Comparison of ENCODE assay signal across 9 mouse cellular contexts in the genomic region with DNA sequence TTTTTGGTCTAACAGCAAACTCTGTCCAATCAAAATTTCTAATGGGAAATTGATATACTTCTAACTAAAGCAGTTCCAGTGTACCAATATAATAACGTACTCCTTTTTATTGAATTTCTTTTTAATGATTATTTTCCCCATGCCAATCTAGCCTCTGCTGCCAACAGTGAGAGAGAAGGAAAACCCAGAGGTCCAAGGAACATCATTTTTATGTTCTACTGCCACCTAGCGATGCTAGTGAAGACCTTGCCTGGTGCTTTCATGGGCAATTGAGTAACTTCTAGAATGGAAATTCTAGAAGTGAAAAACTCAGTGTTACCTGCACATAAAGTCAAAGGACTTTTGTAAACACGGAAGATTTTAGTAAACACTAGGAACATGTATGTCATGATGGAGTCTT. TPM values are rescaled to one million over a fixed set of nuclear protein-coding genes. Genes with fewer than 3 reads are reported as not detected.
DNase-seq lines count a peak whose midpoint lies in the region; ATAC-seq and TF ChIP-seq lines count a peak whose summit lies in the region.
"Had no signal": no experiment of that assay in that cellular context is flagged by ENCODE, and none has a peak within 500 bp of the region (broad histone marks: within the 10 kb centered on the region; RNA-seq: fewer than 3 reads in every experiment).

No protein-coding gene starts in this region.

- H3K9ac ChIP-seq in heart, postnatal 0 days (replicated peaks; ENCODE audit: low read depth, low read length), result no peak overlapping the region
- H3K9ac ChIP-seq: heart, embryonic 13.5 days had no signal

- H3K36me3 ChIP-seq in heart, postnatal 0 days (replicated peaks; ENCODE audit: control insufficient read depth, insufficient read depth, low read length), result no peaks in the 10 kb centered on the region
- H3K36me3 ChIP-seq: heart, embryonic 13.5 days had no signal

- no peak for DNase-seq in heart, postnatal 0 days (ENCODE audit: low spot score)
- no peak for DNase-seq in heart, postnatal 14 days
- peak; percentile 49 for DNase-seq in A20 (ENCODE audit: low read depth, low spot score)
- peak; percentile 1 for DNase-seq in c-Kit-positive CD71-negative TER-119-negative erythroid progenitor cells, embryonic 14.5 days (ENCODE audit: low read depth)
- peak; percentile 6 to 14 for DNase-seq in layer of hippocampus, postnatal 10 days (ENCODE audit: low spot score in 2 of 2)
- DNase-seq in gastrocnemius, postnatal 4 days (ENCODE audit: low spot score in 2 of 2), result no peak
- no peak for DNase-seq in lung, postnatal 10 days

- H3K4me1 ChIP-seq in heart, postnatal 0 days (ENCODE audit: control insufficient read depth, insufficient read depth), result no peaks in the 10 kb centered on the region
- H3K4me1 ChIP-seq: heart, embryonic 13.5 days had no signal

- 10% methylated on average over 3 of the region's 3 CpGs for WGBS in heart, postnatal 0 days

- ATAC-seq in heart, postnatal 0 days (ENCODE audit: insufficient read depth, low read depth), result no peak
- ATAC-seq in monocyte, adult 5-6 weeks (replicated peaks; ENCODE audit: insufficient number of reproducible peaks, low FRiP score, low TSS enrichment, poor library complexity, severe bottlenecking), result no peak

- no peaks in the 10 kb centered on the region for H3K27me3 ChIP-seq in heart, postnatal 0 days (ENCODE audit: control insufficient read depth, insufficient read depth, low read length)
- H3K27me3 ChIP-seq: heart, embryonic 13.5 days had no signal

- intact Hi-C loops in heart, postnatal 14 days (cut with DNase I), result no loop called here

- H3K9me3 ChIP-seq in heart, postnatal 0 days (replicated peaks; ENCODE audit: control insufficient read depth, low read length), result no peaks in the 10 kb centered on the region
- H3K9me3 ChIP-seq: heart, embryonic 13.5 days had no signal

- no peak for TF ChIP-seq EP300 in heart, postnatal 0 days (IDR thresholded peaks at IDR 0.05; ENCODE audit: low read depth)

- peak; percentile 46 for TF ChIP-seq CTCF in heart, postnatal 0 days (IDR thresholded peaks at IDR 0.05; ENCODE audit: low read depth)

- H3K27ac ChIP-seq in heart, postnatal 0 days (ENCODE audit: low read depth), result no peak overlapping the region
- H3K27ac ChIP-seq: heart, embryonic 13.5 days had no signal

- H3K4me2 ChIP-seq in heart, postnatal 0 days (ENCODE audit: low read depth, low read length), result no peak overlapping the region
- H3K4me2 ChIP-seq: heart, embryonic 13.5 days had no signal

- no peak overlapping the region for H3K4me3 ChIP-seq in heart, postnatal 0 days (ENCODE audit: low read depth, low read length)
- H3K4me3 ChIP-seq: heart, embryonic 13.5 days had no signal

RNA-seq across cellular contexts. Expression of gene Gm11238, which starts 8.4 kb away (rescaled TPM):
- total RNA-seq in heart, postnatal 0 days (2014; rRNA removed; ENCODE audit: low replicate concordance), result not detected in 2 replicates
- polyA plus RNA-seq in heart, postnatal 0 days (2015; fragmentation: Nextera tagmentation; extraction: Ambion mirVana), result not detected in 2 replicates
- not detected for total RNA-seq in heart, postnatal 14 days (2021)
- total RNA-seq in layer of hippocampus, postnatal 10 days (2021), result not detected
- total RNA-seq in gastrocnemius, postnatal 4 days (2021), result not detected
- not detected in 3 replicates for total RNA-seq in monocyte, adult 5-6 weeks (2017)
- polyA plus RNA-seq: heart, embryonic 13.5 days had no signal

RNA-seq across cellular contexts. Expression of gene Gm11237, which starts 23.5 kb away (rescaled TPM):
- not detected in 2 replicates for total RNA-seq in heart, postnatal 0 days (2014; rRNA removed; ENCODE audit: low replicate concordance)
- not detected in 2 replicates for polyA plus RNA-seq in heart, postnatal 0 days (2015; fragmentation: Nextera tagmentation; extraction: Ambion mirVana)
- not detected for total RNA-seq in heart, postnatal 14 days (2021)
- not detected for total RNA-seq in layer of hippocampus, postnatal 10 days (2021)
- not detected for total RNA-seq in gastrocnemius, postnatal 4 days (2021)
- not detected in 3 replicates for total RNA-seq in monocyte, adult 5-6 weeks (2017)
- polyA plus RNA-seq: heart, embryonic 13.5 days had no signal

RNA-seq across cellular contexts. Expression of gene Gm11236, which starts 38.7 kb away (rescaled TPM):
- total RNA-seq in heart, postnatal 0 days (2014; rRNA removed; ENCODE audit: low replicate concordance), result not detected in 2 replicates
- polyA plus RNA-seq in heart, postnatal 0 days (2015; fragmentation: Nextera tagmentation; extraction: Ambion mirVana), result not detected in 2 replicates
- total RNA-seq in heart, postnatal 14 days (2021), result not detected
- not detected for total RNA-seq in layer of hippocampus, postnatal 10 days (2021)
- not detected for total RNA-seq in gastrocnemius, postnatal 4 days (2021)
- not detected in 3 replicates for total RNA-seq in monocyte, adult 5-6 weeks (2017)
- polyA plus RNA-seq: heart, embryonic 13.5 days had no signal

Comparison
In these comparisons a context has a peak if more than half of its experiments do, and no peak if none do; other contexts are left out.
1. DNase-seq: peak in A20 (single experiment), c-Kit-positive CD71-negative TER-119-negative erythroid progenitor cells, embryonic 14.5 days (single experiment) and layer of hippocampus, postnatal 10 days (2 of 2); none in heart, postnatal 0 days (single experiment), heart, postnatal 14 days (0 of 2), gastrocnemius, postnatal 4 days (0 of 2) and lung, postnatal 10 days (single experiment).